Mouse (Mus musculus) spleen, postnatal 10 days (tissue): ENCODE data around the gene Kcnc3.
A peak's percentile ranks its signal among the peaks of the same experiment; 100 is the strongest.

Experiments
- DNase-seq, 2 experiments: peaks; one replicate each; pipeline ENCODE4 v3.0.0; 2021 to 2022; ENCODE audit warnings: low spot score in 2 of 2

Gene Kcnc3

DNA sequence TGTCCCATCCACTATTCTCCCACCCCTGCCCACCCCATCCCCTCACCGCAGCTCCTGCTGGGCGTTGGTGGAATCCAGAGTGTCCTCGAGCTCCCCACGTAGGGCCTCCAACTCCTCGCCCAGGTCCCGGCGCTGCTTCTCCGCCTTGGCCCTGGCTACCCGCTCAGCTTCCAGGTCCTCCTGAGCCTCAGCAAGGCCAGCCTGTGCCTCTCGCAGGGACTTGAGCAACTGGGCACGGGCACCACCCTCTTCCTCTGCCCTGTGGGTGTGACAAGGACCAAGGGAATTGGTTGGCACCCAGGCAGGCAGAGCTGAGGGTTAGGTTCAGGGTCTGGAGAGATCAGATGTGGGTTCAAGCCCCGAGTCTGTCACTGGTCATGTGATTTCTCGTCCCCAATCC is 36.5 kb downstream of the Kcnc3 start:
- no peak for DNase-seq

- no peak for DNase-seq
These were observed 38.1 kb downstream of the Kcnc3 start for GRCm38 (mm10) chr7:44628402-44629034.

DNA sequence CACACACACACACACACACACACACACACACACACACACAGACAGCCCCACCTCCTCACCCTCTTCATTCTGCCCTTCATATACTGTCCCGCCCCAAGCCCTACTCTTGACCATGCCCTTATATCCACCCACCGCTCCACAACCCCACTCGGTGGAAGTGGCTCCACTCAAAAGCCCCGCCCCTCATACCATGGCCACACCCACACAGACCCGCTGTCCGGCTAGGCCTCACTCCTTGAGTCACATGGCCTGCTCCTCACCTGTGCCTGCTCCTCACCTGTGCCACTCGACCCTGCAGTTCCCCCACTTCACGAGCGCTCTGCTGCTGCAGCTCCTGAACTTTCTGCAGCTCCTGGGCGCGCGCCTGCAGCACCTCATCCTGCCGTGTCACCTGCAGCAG is 40.0 kb downstream of the Kcnc3 start:
- DNase-seq, result no peak

GRCm38 (mm10) chr7:44632676-44633075 is 42.2 kb downstream of the Kcnc3 start:
- DNase-seq, result no peak

DNA sequence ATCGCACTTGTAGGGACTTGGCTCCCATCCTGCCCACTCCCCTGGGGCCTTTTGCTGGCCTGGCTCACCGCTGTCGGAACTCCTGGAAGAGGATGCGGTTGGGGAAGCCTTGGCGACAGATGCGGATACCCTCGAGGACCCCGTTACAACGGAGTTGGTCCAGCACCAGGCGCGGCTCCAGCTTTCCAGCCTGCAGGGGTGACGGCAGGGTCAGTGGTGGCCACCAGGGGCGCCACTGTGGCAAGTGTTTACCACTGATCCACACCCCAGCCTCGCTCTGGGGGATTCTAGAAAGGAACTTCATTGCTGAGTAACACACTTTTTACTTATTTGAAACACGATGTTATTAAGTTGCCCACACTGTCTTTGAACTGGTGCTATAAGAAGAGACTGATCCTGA is 42.9 kb downstream of the Kcnc3 start:
- peak in 1 of 2 experiments; percentile 55 for DNase-seq

DNA sequence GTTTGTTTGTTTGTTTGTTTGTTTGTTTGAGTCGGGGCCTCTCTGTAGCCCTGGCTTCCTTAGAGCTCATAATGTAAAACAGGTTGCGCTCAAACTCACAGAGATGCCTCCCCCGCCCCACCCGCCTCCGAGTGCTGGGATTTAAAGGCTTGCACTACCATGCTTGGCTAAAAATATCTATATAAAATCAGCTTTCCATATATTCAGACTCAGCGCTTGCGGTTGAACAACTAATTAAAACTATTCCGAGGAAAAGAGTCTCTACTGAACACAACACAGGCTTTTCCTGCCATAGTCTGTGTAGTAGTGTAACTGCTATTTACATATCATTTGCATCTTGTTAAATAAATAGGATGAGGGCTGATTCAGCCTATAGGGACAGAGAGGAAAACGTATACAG is 46.2 kb downstream of the Kcnc3 start:
- no peak for DNase-seq

DNA sequence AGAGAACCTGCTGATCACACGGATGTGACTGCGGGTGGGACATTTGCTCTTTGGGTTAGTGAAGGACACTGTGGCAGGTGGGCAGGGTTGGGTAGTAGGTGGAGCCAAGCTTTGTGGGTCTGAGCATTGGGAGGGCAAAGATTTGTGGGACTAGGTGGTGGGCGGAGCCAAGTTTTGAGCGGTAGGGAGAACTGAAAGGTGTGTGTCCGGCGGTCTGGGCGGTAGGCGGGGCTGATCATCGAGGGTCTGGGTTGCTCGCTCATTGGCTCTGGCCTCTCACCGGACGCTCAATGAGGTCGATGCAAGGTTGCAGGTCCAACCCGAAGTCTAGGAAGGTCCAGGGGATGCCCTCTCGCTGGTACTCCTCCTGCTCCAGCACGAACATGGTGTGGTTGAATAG is 48.2 kb downstream of the Kcnc3 start:
- no peak for DNase-seq

- no peak for DNase-seq
These were observed 50.6 kb downstream of the Kcnc3 start for GRCm38 (mm10) chr7:44640843-44641605.

GRCm38 (mm10) chr7:44641887-44642286 is 51.4 kb downstream of the Kcnc3 start:
- DNase-seq, result peak; percentile 34 to 75

DNA sequence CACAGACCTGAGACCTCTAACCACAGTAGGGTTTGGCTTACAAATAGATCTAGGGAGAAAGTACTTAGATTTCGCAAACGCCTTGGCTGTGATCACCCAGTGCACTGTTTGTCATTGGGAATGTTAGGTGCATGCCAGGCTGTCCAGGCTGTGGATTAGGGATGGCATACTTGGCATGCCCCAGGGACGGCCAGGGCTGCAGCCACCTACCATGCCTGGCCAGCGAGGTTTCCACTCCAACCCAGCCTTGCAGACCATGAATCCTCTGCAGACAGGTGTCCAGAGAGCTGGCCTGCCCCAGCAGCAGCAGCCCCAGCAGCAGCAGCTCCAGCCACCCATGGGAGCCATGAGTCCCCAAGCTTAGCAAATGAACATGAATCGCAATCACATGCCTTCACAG is 54.8 kb downstream of the Kcnc3 start:
- DNase-seq, result no peak

DNA sequence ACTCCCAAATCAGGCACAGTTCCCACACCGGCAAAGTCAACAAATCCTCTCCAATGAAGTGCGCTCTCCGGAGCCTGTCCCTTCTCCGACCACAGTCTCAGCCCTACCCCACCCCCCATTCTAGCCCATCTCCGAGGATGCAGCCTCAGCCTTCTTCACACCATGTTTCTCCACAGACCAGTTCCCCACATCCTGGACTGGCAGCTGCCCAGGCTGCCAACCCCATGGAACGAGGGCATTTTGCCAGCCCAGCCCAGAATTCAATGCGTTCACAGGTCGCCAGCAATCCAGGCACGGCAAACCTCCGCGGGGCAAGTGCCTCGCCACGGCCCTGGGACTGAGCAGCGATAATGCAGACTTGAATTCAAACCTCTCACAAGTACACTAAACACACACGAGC is 55.5 kb downstream of the Kcnc3 start:
- no peak for DNase-seq

- peak; percentile 40 to 83 for DNase-seq
These were observed 56.7 kb downstream of the Kcnc3 start for GRCm38 (mm10) chr7:44647042-44647724.

DNA sequence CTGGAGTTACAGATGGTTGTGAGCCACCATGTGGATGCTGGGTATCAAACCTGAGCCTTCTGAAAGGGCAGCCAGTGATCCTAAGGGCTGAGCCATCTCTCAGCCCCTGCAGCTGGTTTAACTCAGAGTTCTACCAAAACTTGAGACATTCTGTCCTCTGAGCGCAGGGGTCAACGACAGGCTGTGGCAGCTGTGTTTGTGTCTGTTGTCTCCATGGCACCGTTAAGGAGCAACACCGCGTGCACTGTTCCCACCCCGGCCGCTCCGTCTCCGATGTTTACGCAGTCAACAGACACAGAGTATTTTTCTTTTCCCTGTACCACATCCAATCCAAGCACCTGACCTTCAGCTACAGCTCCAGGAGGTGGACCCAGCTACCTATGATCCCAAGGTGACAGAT is 57.3 kb downstream of the Kcnc3 start:
- no peak for DNase-seq

GRCm38 (mm10) chr7:44649094-44649610 is 58.7 kb downstream of the Kcnc3 start:
- DNase-seq, result no peak

GRCm38 (mm10) chr7:44649990-44650389 is 59.5 kb downstream of the Kcnc3 start:
- DNase-seq, result peak; percentile 28 to 73

DNA sequence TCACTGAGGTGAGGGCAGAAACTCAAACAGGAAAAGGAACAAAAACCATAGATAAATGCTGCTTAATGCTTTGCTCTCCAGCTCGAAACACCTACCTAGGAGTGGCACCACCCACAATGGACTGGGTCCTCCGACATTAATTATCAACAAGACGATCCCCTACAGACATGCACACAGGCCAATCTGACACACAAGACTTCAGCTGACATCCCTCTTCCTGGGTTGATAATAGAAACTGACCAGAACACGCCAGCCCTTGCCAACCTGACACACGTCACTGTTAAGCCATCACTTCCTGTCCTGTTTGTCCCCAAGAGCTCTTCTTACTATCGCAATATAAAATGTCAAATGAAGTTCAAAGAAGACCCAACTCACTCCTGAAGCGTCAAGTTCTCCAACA is 61.0 kb downstream of the Kcnc3 start:
- no peak for DNase-seq

- DNase-seq, result peak in 1 of 2 experiments; percentile 53
These were observed 63.3 kb downstream of the Kcnc3 start for GRCm38 (mm10) chr7:44653773-44654172.
